Mouse (Mus musculus) cerebellum, adult (tissue): ENCODE results near the gene Pafah1b2.

Experiments
- ATAC-seq: cut with Nextera tagmentation; 2 replicates; pipeline ENCODE4 v1.9.2; 2017; ENCODE audit warnings: mild to moderate bottlenecking, moderate library complexity, mixed read lengths; ENCODE audit not compliant: insufficient number of reproducible peaks, low FRiP score, low TSS enrichment

Pafah1b2 gene

GRCm38 (mm10) chr9:46027994-46028393 lies 15.5 kb upstream of the Pafah1b2 start:
- ATAC-seq = no peak

- ATAC-seq = 0 out of 2 replicates have a peak, but pooled peaks have one; percentile 40
Observed at GRCm38 (mm10) chr9:46026058-46026849, 13.8 kb upstream of the Pafah1b2 start.

GRCm38 (mm10) chr9:46023591-46023990 lies 11.1 kb upstream of the Pafah1b2 start:
- no peak for ATAC-seq

- ATAC-seq = no peak
Observed at GRCm38 (mm10) chr9:46019975-46020374, 7.5 kb upstream of the Pafah1b2 start.

- ATAC-seq = no peak
Observed at GRCm38 (mm10) chr9:46018316-46018715, 5.8 kb upstream of the Pafah1b2 start.

GRCm38 (mm10) chr9:46016417-46016816 lies 3.9 kb upstream of the Pafah1b2 start:
- ATAC-seq = no peak

GRCm38 (mm10) chr9:46015831-46016230 lies 3.3 kb upstream of the Pafah1b2 start:
- no peak for ATAC-seq

GRCm38 (mm10) chr9:46015081-46015551 lies 2.6 kb upstream of the Pafah1b2 start:
- no peak for ATAC-seq

- no peak for ATAC-seq
Observed at GRCm38 (mm10) chr9:46014251-46014681, 1.8 kb upstream of the Pafah1b2 start.

- no peak for ATAC-seq
Observed at GRCm38 (mm10) chr9:46013616-46014015, 1.1 kb upstream of the Pafah1b2 start.

GRCm38 (mm10) chr9:46013009-46013586 lies 608 bp upstream of the Pafah1b2 start:
- peak; percentile 32; the same call in 1 of the 2 replicates for ATAC-seq

- ATAC-seq = no peak
Observed at GRCm38 (mm10) chr9:46011094-46011970, 1.2 kb downstream of the Pafah1b2 start.

- ATAC-seq = no peak
Observed at GRCm38 (mm10) chr9:46009669-46009983, 2.9 kb downstream of the Pafah1b2 start.

- no peak for ATAC-seq
Observed at GRCm38 (mm10) chr9:46008931-46009668, 3.4 kb downstream of the Pafah1b2 start.

- ATAC-seq = no peak
Observed at GRCm38 (mm10) chr9:46006224-46006623, 6.3 kb downstream of the Pafah1b2 start.

- no peak for ATAC-seq
Observed at GRCm38 (mm10) chr9:46004529-46004928, 8.0 kb downstream of the Pafah1b2 start.

GRCm38 (mm10) chr9:46003729-46004128 lies 8.8 kb downstream of the Pafah1b2 start:
- ATAC-seq = no peak

- no peak for ATAC-seq
Observed at GRCm38 (mm10) chr9:45999009-45999408, 13.5 kb downstream of the Pafah1b2 start.

- 0 out of 2 replicates have a peak, but pooled peaks have one; percentile 28 for ATAC-seq
Observed at GRCm38 (mm10) chr9:45985229-45985567, 27.3 kb downstream of the Pafah1b2 start.
